Comparison of ENCODE assay signal across 16 mouse cellular contexts in genomic region chr1:144090410-144090809, GRCm38 (mm10).
"Had no signal": no experiment of that assay in that cellular context is flagged by ENCODE, and none has a peak within 500 bp of the region (broad histone marks: within the 10 kb centered on the region; RNA-seq: fewer than 3 reads in every experiment).

No protein-coding gene starts in this region.

- H3K27ac ChIP-seq: intestine, embryonic 15.5 days; kidney, embryonic 15.5 days; midbrain, embryonic 10.5 days; neural tube, embryonic 15.5 days had no signal

- H3K27me3 ChIP-seq: intestine, embryonic 15.5 days; kidney, embryonic 15.5 days; neural tube, embryonic 15.5 days had no signal

- H3K9ac ChIP-seq: intestine, embryonic 15.5 days; kidney, embryonic 15.5 days; neural tube, embryonic 15.5 days had no signal

- H3K4me3 ChIP-seq: intestine, embryonic 15.5 days; kidney, embryonic 15.5 days; midbrain, embryonic 10.5 days; myocyte; neural tube, embryonic 15.5 days had no signal

- DNase-seq: kidney, adult 2 months; kidney, postnatal 14 days; left cerebral cortex, postnatal 4 days; lung, postnatal 4 days; midbrain, embryonic 14.5 days; retina, postnatal 1 day; right cerebral cortex, postnatal 4 days; spleen, adult 18-20 months; thymus, adult 2 months; thymus, postnatal 25 days had no signal

- H3K4me1 ChIP-seq: intestine, embryonic 15.5 days; kidney, embryonic 15.5 days; midbrain, embryonic 10.5 days; neural tube, embryonic 15.5 days had no signal

- H3K36me3 ChIP-seq: intestine, embryonic 15.5 days; kidney, embryonic 15.5 days; midbrain, embryonic 10.5 days; neural tube, embryonic 15.5 days had no signal

- H3K9me3 ChIP-seq: intestine, embryonic 15.5 days; kidney, embryonic 15.5 days; midbrain, embryonic 10.5 days; neural tube, embryonic 15.5 days had no signal

- ATAC-seq: intestine, embryonic 15.5 days had no signal

- H3K4me2 ChIP-seq: intestine, embryonic 15.5 days; kidney, embryonic 15.5 days; liver, embryonic 11.5 days; neural tube, embryonic 15.5 days had no signal
